Mouse (Mus musculus): ENCODE data around the gene 2810408A11Rik. TPM values are rescaled to one million over a fixed set of nuclear protein-coding genes. Genes with fewer than 3 reads are reported as not detected.
"Not testable (repeated sequence)": the region's sequence is repeated elsewhere in the genome, so short reads cannot be mapped to it uniquely, and the experiment has no call there.

2810408A11Rik gene
- polyA plus RNA-seq, 1 experiment from 2014 or later = 6.3 TPM

GRCm38 (mm10) chr11:69876867-69877266, 23.9 kb downstream of the 2810408A11Rik start:
- no peak overlapping the region for H3K9ac ChIP-seq (replicated peaks)
- H3K27me3 ChIP-seq (replicated peaks) = peaks cover 8% of the 10 kb centered on the region; the same call in 1 of the 2 replicates
- H3K4me1 ChIP-seq = peaks cover 38% of the 10 kb centered on the region
- peak; percentile 37; the same call in 1 of the 2 replicates for ATAC-seq (ENCODE audit: low FRiP score)
- H3K4me2 ChIP-seq = peak overlapping the region; percentile 41
- WGBS = 3% methylated on average over 12 of the region's 12 CpGs
- H3K4me3 ChIP-seq (replicated peaks) = peak overlapping the region; percentile 14; the same call in 1 of the 2 replicates
- no peaks in the 10 kb centered on the region for H3K36me3 ChIP-seq
- H3K9me3 ChIP-seq (replicated peaks) = no peaks in the 10 kb centered on the region
- no peak overlapping the region for H3K27ac ChIP-seq (replicated peaks)

- WGBS = 72% methylated on average over 7 of the region's 7 CpGs
- Histone ChIP-seq H3K9ac (replicated peaks) (no peak overlapping the region), H3K4me2 (no peak overlapping the region), H3K4me1 (peaks cover 32% of the 10 kb centered on the region), H3K4me3 (replicated peaks) (no peak overlapping the region), H3K36me3 (no peaks in the 10 kb centered on the region), H3K27me3 (replicated peaks) (peaks cover 8% of the 10 kb centered on the region; the same call in 1 of the 2 replicates), H3K9me3 (replicated peaks) (no peaks in the 10 kb centered on the region), H3K27ac (replicated peaks) (no peak overlapping the region)
- ATAC-seq (ENCODE audit: low FRiP score) = no peak
Observed at GRCm38 (mm10) chr11:69876186-69876585, 24.6 kb downstream of the 2810408A11Rik start.

GRCm38 (mm10) chr11:69872451-69872850, 28.3 kb downstream of the 2810408A11Rik start:
- no peaks in the 10 kb centered on the region for H3K36me3 ChIP-seq
- no peak overlapping the region for H3K4me3 ChIP-seq (replicated peaks)
- no peak overlapping the region for H3K27ac ChIP-seq (replicated peaks)
- H3K9ac ChIP-seq (replicated peaks) = no peak overlapping the region
- no peaks in the 10 kb centered on the region for H3K27me3 ChIP-seq (replicated peaks)
- 79% methylated on average over 4 of the region's 4 CpGs for WGBS
- no peaks in the 10 kb centered on the region for H3K9me3 ChIP-seq (replicated peaks)
- no peak overlapping the region for H3K4me2 ChIP-seq
- H3K4me1 ChIP-seq = peaks cover 5% of the 10 kb centered on the region
- no peak for ATAC-seq (ENCODE audit: low FRiP score)

DNA sequence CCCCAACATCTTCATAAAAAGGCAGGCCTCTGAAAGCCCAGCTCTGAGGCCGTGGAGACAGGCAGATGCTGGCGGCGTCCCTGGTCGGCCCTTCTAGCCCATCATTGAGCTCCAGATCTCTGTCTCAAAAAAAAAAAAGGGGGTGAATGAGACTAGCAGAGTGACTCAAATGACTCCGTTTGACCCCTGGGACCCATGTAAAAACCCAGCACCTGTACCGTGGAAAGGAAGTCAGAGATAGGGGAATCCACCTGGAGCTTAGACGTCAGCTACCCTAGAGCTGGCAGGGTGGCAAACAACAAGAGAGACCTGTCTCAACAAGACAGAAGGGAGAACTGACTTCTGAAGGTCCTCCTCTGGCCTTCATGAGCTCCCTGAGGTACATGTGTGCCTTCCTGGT, 29.0 kb downstream of the 2810408A11Rik start:
- whole genome bisulfite sequencing = 92% methylated on average over 7 of the region's 7 CpGs

DNA sequence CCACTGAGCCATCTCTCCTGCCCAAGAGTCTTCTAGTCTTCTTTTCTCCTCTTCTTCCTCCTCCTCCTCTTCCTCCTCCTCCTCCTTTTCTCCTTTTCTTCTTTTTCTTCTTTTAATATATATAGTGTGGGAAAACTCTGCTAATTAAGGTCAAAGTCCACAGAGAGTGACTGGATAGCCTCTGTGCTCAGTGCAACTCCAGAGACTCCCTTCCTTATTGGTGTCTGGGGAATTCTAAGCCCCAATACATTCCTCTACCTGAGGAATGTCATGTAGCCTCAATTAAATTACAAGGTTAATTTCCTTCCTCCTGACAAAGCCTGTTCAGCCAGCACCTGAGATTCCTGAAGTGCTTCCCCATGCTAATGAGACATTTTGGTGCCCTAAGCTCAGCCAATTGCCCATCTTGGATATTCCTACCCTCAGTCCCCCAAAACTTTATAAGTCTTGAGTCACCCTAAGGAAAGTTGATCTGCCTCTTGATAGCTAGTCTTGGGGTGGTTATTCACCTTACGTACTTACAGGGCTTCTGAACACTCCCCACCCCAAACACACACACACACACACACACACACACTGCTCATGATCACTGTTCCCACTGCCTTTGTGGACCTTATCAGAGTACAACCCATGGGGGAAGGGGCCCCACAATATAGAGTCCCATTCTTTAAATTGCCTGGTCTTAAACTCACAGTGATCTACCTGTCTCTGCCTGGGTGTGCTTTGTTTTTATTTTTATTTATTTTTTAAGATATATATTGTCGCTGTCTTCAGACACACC, 30.3 kb downstream of the 2810408A11Rik start:
- Histone ChIP-seq H3K27me3 (replicated peaks) (no peaks in the 10 kb centered on the region; the same call in 1 of the 2 replicates), H3K9ac (replicated peaks) (no peak overlapping the region), H3K27ac (replicated peaks) (no peak overlapping the region), H3K36me3 (no peaks in the 10 kb centered on the region), H3K4me1 (no peaks in the 10 kb centered on the region), H3K4me2 (no peak overlapping the region), H3K4me3 (replicated peaks) (no peak overlapping the region), H3K9me3 (replicated peaks) (no peaks in the 10 kb centered on the region)
- no peak for ATAC-seq (ENCODE audit: low FRiP score)
- 91% methylated on average over 2 of the region's 2 CpGs for WGBS

More for the DNA sequence above, 29.0 kb downstream of the 2810408A11Rik start:
- no peak overlapping the region for H3K9ac ChIP-seq (replicated peaks)
- H3K27ac ChIP-seq (replicated peaks) = no peak overlapping the region
- peaks cover 2% of the 10 kb centered on the region for H3K4me1 ChIP-seq
- H3K27me3 ChIP-seq (replicated peaks) = no peaks in the 10 kb centered on the region; the same call in 1 of the 2 replicates
- H3K4me3 ChIP-seq (replicated peaks) = no peak overlapping the region
- H3K36me3 ChIP-seq = no peaks in the 10 kb centered on the region
- H3K9me3 ChIP-seq (replicated peaks) = no peaks in the 10 kb centered on the region
- H3K4me2 ChIP-seq = no peak overlapping the region
- no peak for ATAC-seq (ENCODE audit: low FRiP score)

DNA sequence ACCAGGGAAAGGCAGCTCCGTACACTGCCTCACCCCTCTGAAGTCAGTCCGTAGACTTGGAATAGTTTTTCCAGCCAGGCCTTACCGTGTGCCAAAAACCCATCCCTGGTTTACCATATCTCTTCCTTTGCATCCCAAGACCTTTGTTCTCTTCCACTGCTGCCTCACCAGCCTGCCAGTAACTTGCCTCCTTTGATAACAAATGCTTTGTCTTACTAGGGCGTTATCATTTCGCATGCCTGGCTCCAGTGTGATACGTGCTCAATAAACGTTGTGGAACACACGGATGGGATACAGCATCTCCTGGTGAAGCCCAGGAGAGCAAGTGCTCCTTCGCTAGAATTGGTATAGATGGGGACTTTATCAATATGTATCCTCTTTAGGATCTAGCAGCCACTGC, 33.5 kb downstream of the 2810408A11Rik start:
- WGBS = 73% methylated on average over 9 of the region's 9 CpGs
- no peaks in the 10 kb centered on the region for H3K4me1 ChIP-seq
- no peak overlapping the region for H3K27ac ChIP-seq (replicated peaks)
- H3K4me3 ChIP-seq (replicated peaks) = no peak overlapping the region
- H3K9me3 ChIP-seq (replicated peaks) = no peaks in the 10 kb centered on the region
- no peaks in the 10 kb centered on the region; the same call in 1 of the 2 replicates for H3K27me3 ChIP-seq (replicated peaks)
- H3K36me3 ChIP-seq = no peaks in the 10 kb centered on the region
- ATAC-seq (ENCODE audit: low FRiP score) = no peak
- no peak overlapping the region for H3K9ac ChIP-seq (replicated peaks)
- no peak overlapping the region for H3K4me2 ChIP-seq

GRCm38 (mm10) chr11:69865561-69865960, 35.2 kb downstream of the 2810408A11Rik start:
- Histone ChIP-seq H3K4me3 (replicated peaks) (no peak overlapping the region), H3K27ac (replicated peaks) (no peak overlapping the region), H3K9ac (replicated peaks) (no peak overlapping the region), H3K27me3 (replicated peaks) (no peaks in the 10 kb centered on the region; the same call in 1 of the 2 replicates), H3K4me2 (no peak overlapping the region), H3K36me3 (no peaks in the 10 kb centered on the region), H3K4me1 (no peaks in the 10 kb centered on the region), H3K9me3 (replicated peaks) (no peaks in the 10 kb centered on the region)
- no peak for ATAC-seq (ENCODE audit: low FRiP score)
- WGBS = 72% methylated on average over 9 of the region's 9 CpGs

- no peak overlapping the region for H3K9ac ChIP-seq (replicated peaks)
- no peaks in the 10 kb centered on the region for H3K4me1 ChIP-seq
- H3K27me3 ChIP-seq (replicated peaks) = peaks cover 1% of the 10 kb centered on the region
- H3K9me3 ChIP-seq (replicated peaks) = no peaks in the 10 kb centered on the region
- WGBS = 48% methylated on average over 8 of the region's 8 CpGs
- no peak overlapping the region for H3K27ac ChIP-seq (replicated peaks)
- ATAC-seq (ENCODE audit: low FRiP score) = no peak
- H3K36me3 ChIP-seq = no peaks in the 10 kb centered on the region
- H3K4me3 ChIP-seq (replicated peaks) = no peak overlapping the region
- no peak overlapping the region for H3K4me2 ChIP-seq
Observed at GRCm38 (mm10) chr11:69864138-69864860, 36.5 kb downstream of the 2810408A11Rik start.

DNA sequence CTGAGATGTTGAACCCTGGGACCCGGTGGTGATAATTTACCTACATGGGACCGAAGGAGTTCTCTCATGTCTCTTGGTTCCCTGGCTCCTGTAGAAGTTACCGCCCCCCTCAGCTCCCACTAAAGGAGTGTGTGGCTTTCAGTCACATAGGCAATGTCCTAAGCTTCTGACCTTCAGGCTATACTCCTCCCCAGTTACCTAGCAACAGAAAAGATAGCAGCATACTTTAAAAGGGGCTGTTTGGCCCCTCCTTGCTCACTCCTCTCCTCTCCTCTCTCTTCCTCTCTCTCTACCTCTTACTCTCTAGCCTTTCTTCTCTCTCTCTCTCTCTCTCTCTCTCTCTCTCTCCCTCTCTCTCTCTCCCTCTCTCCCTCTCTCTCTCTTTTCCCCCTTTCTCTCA, 37.1 kb downstream of the 2810408A11Rik start:
- not testable (repeated sequence) for H3K27me3 ChIP-seq (replicated peaks); H3K36me3 ChIP-seq; H3K27ac ChIP-seq (replicated peaks); H3K4me2 ChIP-seq; H3K9me3 ChIP-seq (replicated peaks); H3K4me1 ChIP-seq; H3K9ac ChIP-seq (replicated peaks); ATAC-seq (ENCODE audit: low FRiP score); H3K4me3 ChIP-seq (replicated peaks)
- WGBS = 84% methylated on average over 3 of the region's 3 CpGs

DNA sequence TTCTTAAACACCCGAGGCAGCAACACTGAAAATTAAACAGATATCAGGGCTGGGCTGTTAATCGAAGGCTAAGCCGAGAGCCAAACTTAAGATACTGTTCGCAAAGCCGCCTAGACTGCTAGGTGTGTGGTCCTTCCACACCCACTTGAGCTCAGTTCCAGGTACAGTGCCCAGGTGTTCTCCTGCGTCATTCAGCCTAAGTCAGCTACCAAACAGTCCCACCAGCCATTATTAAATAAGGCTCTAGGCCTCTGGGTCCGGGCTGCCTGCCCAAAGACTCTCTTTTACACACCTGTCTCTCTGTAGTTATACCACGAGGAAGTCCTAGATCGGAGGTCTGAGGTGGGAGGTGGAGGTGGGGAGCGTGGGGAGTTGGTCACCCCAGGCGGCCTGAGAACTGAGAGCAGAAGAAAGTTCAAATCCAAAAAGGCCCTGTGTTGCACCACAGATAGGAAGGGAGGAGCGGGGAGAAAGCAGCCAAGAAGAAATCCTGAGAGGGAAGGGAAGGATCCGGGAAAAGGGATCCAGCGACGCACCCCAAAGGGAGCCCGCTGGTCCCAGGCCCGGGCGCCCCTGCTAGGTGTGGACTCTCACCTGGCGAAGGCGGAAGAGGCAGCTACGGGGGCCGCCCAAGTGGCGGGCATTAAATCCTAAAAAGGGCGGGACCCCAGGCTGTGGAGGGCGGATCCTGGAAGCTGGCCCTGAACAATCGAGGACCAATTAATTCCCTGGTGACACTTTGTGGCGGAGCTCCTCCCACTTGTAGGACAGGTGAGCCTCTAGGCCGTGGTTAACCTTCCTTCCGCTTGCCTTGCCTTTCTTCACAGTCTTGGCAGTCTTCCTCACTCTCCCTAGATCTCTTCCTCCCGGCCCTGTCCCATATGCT, 42.4 kb downstream of the 2810408A11Rik start, which contains the start of gene Tnk1:
Tnk1 (minus strand) TSS at position 618 of the 886 bp plus-strand sequence.
- Histone ChIP-seq H3K9ac (replicated peaks) (no peak within 1 kb of the TSS), H3K9me3 (replicated peaks) (no peaks in the 10 kb centered on the region), H3K27ac (replicated peaks) (no peak within 1 kb of the TSS), H3K4me2 (no peak within 1 kb of the TSS), H3K36me3 (no peaks in the 10 kb centered on the region), H3K27me3 (replicated peaks) (peaks cover 20% of the 10 kb centered on the region), H3K4me3 (replicated peaks) (no peak within 1 kb of the TSS), H3K4me1 (peaks cover 6% of the 10 kb centered on the region; the same call in 1 of the 2 replicates)
- no peak for ATAC-seq (ENCODE audit: low FRiP score)
- WGBS = 20% methylated on average over 30 of the region's 30 CpGs

GRCm38 (mm10) chr11:69855347-69855746, 45.4 kb downstream of the 2810408A11Rik start:
- H3K9ac ChIP-seq (replicated peaks) = no peak overlapping the region
- H3K4me3 ChIP-seq (replicated peaks) = no peak overlapping the region
- 30% methylated on average over 16 of the region's 16 CpGs for WGBS
- H3K9me3 ChIP-seq (replicated peaks) = no peaks in the 10 kb centered on the region
- peaks cover 20% of the 10 kb centered on the region for H3K27me3 ChIP-seq (replicated peaks)
- peaks cover 8% of the 10 kb centered on the region for H3K4me1 ChIP-seq
- peaks cover 18% of the 10 kb centered on the region for H3K36me3 ChIP-seq
- H3K4me2 ChIP-seq = no peak overlapping the region
- no peak for ATAC-seq (ENCODE audit: low FRiP score)
- H3K27ac ChIP-seq (replicated peaks) = no peak overlapping the region

Data from neural tube, embryonic 15.5 days (tissue).